Mouse (Mus musculus): Measurements from ENCODE around the gene Naa40. TPM values are rescaled to one million over a fixed set of nuclear protein-coding genes. Genes with fewer than 3 reads are reported as not detected.

The Naa40 gene
- polyA plus RNA-seq, 1 experiment from 2014 or later = 89.8 TPM

- DNase-seq (ENCODE audit: low spot score) = no peak
- peaks cover 98% of the 10 kb centered on the region for H3K27me3 ChIP-seq (ENCODE audit: insufficient read depth, poor library complexity, severe bottlenecking)
- H3K27ac ChIP-seq = peak overlapping the region; percentile 62
- H3K4me1 ChIP-seq (replicated peaks) = peaks cover 87% of the 10 kb centered on the region
- no peaks in the 10 kb centered on the region for H3K36me3 ChIP-seq
- peak overlapping the region; percentile 21 for H3K4me3 ChIP-seq
- no peaks in the 10 kb centered on the region for H3K9me3 ChIP-seq
- 8% methylated on average over 23 of the region's 23 CpGs for WGBS
These were observed 58.6 kb downstream of the Naa40 start for GRCm38 (mm10) chr19:7182273-7182949.

- no peaks in the 10 kb centered on the region for H3K36me3 ChIP-seq
- H3K4me3 ChIP-seq = no peak overlapping the region
- H3K27me3 ChIP-seq (ENCODE audit: insufficient read depth, poor library complexity, severe bottlenecking) = peaks cover 92% of the 10 kb centered on the region
- no peak overlapping the region for H3K27ac ChIP-seq
- DNase-seq (ENCODE audit: low spot score) = no peak
- WGBS = 66% methylated on average over 7 of the region's 7 CpGs
- no peaks in the 10 kb centered on the region for H3K9me3 ChIP-seq
- peaks cover 86% of the 10 kb centered on the region for H3K4me1 ChIP-seq (replicated peaks)
These were observed 59.5 kb downstream of the Naa40 start for GRCm38 (mm10) chr19:7181496-7181895.

GRCm38 (mm10) chr19:7180756-7181405 lies 60.1 kb downstream of the Naa40 start:
- H3K4me1 ChIP-seq (replicated peaks) = peaks cover 86% of the 10 kb centered on the region
- peaks cover 92% of the 10 kb centered on the region for H3K27me3 ChIP-seq (ENCODE audit: insufficient read depth, poor library complexity, severe bottlenecking)
- H3K4me3 ChIP-seq = no peak overlapping the region
- no peaks in the 10 kb centered on the region for H3K9me3 ChIP-seq
- no peak overlapping the region for H3K27ac ChIP-seq
- WGBS = 77% methylated on average over 8 of the region's 8 CpGs
- no peak for DNase-seq (ENCODE audit: low spot score)
- H3K36me3 ChIP-seq = no peaks in the 10 kb centered on the region

- DNase-seq (ENCODE audit: low spot score) = no peak
- Histone ChIP-seq H3K27ac (peak overlapping the region; percentile 45), H3K4me3 (no peak overlapping the region), H3K36me3 (no peaks in the 10 kb centered on the region), H3K27me3 (ENCODE audit: insufficient read depth, poor library complexity, severe bottlenecking) (peaks cover 89% of the 10 kb centered on the region), H3K9me3 (no peaks in the 10 kb centered on the region), H3K4me1 (replicated peaks) (peaks cover 74% of the 10 kb centered on the region)
- 45% methylated on average over 3 of the region's 3 CpGs for WGBS
These were observed 62.0 kb downstream of the Naa40 start for GRCm38 (mm10) chr19:7178841-7179452.

GRCm38 (mm10) chr19:7177804-7178511 lies 63.0 kb downstream of the Naa40 start:
- H3K9me3 ChIP-seq = no peaks in the 10 kb centered on the region
- 0 out of 2 replicates have a peak overlapping the region, but pooled peaks have one; percentile 13 for H3K27ac ChIP-seq
- H3K4me1 ChIP-seq (replicated peaks) = peaks cover 68% of the 10 kb centered on the region
- H3K27me3 ChIP-seq (ENCODE audit: insufficient read depth, poor library complexity, severe bottlenecking) = peaks cover 89% of the 10 kb centered on the region
- 54% methylated on average over 13 of the region's 13 CpGs for WGBS
- no peak overlapping the region for H3K4me3 ChIP-seq
- no peak for DNase-seq (ENCODE audit: low spot score)
- no peaks in the 10 kb centered on the region for H3K36me3 ChIP-seq

GRCm38 (mm10) chr19:7176041-7176696 lies 64.8 kb downstream of the Naa40 start:
- H3K4me1 ChIP-seq (replicated peaks) = peaks cover 68% of the 10 kb centered on the region
- no peaks in the 10 kb centered on the region for H3K9me3 ChIP-seq
- H3K4me3 ChIP-seq = no peak overlapping the region
- 12% methylated on average over 11 of the region's 11 CpGs for WGBS
- H3K27me3 ChIP-seq (ENCODE audit: insufficient read depth, poor library complexity, severe bottlenecking) = peaks cover 77% of the 10 kb centered on the region
- no peaks in the 10 kb centered on the region for H3K36me3 ChIP-seq
- DNase-seq (ENCODE audit: low spot score) = no peak
- peak overlapping the region; percentile 62; the same call in 1 of the 2 replicates for H3K27ac ChIP-seq

Other genes starting within 250 kb of the Naa40 start
- 18.7 and 23.3 TPM in 2 replicates for gene Dnajc4, start 248.6 kb downstream of the Naa40 start, polyA plus RNA-seq (2016; fragmentation: Nextera tagmentation; extraction: Ambion mirVana)
- gene Nudt22, start 245.1 kb downstream of the Naa40 start, polyA plus RNA-seq (2016; fragmentation: Nextera tagmentation; extraction: Ambion mirVana) = 20.6 and 23.2 TPM in 2 replicates
- 9.9 and 13.5 TPM in 2 replicates for gene Trpt1, start 245.1 kb downstream of the Naa40 start, polyA plus RNA-seq (2016; fragmentation: Nextera tagmentation; extraction: Ambion mirVana)
- 8.7 and 10.1 TPM in 2 replicates for gene Fermt3, start 221.7 kb downstream of the Naa40 start, polyA plus RNA-seq (2016; fragmentation: Nextera tagmentation; extraction: Ambion mirVana)
- 372 and 451 TPM in 2 replicates for gene Stip1, start 201.2 kb downstream of the Naa40 start, polyA plus RNA-seq (2016; fragmentation: Nextera tagmentation; extraction: Ambion mirVana)
- gene Macrod1, start 184.4 kb downstream of the Naa40 start, polyA plus RNA-seq (2016; fragmentation: Nextera tagmentation; extraction: Ambion mirVana) = 2.9 and 3.4 TPM in 2 replicates
- 3.1 and 4.0 TPM in 2 replicates for gene Flrt1, start 135.5 kb downstream of the Naa40 start, polyA plus RNA-seq (2016; fragmentation: Nextera tagmentation; extraction: Ambion mirVana)
- 273 and 309 TPM in 2 replicates for gene Otub1, start 34.9 kb downstream of the Naa40 start, polyA plus RNA-seq (2016; fragmentation: Nextera tagmentation; extraction: Ambion mirVana)
- 914 and 944 TPM in 2 replicates for gene Cox8a, start 23.6 kb downstream of the Naa40 start, polyA plus RNA-seq (2016; fragmentation: Nextera tagmentation; extraction: Ambion mirVana)
- 72.0 and 79.1 TPM in 2 replicates for gene Rcor2, start 26.1 kb upstream of the Naa40 start, polyA plus RNA-seq (2016; fragmentation: Nextera tagmentation; extraction: Ambion mirVana)
- gene Mark2, start 100.7 kb upstream of the Naa40 start, polyA plus RNA-seq (2016; fragmentation: Nextera tagmentation; extraction: Ambion mirVana) = 47.0 and 56.5 TPM in 2 replicates
- gene Spindoc, start 141.8 kb upstream of the Naa40 start, polyA plus RNA-seq (2016; fragmentation: Nextera tagmentation; extraction: Ambion mirVana) = 44.9 and 48.0 TPM in 2 replicates
- 7.0 and 8.6 TPM in 2 replicates for gene 2700081O15Rik, start 176.4 kb upstream of the Naa40 start, polyA plus RNA-seq (2016; fragmentation: Nextera tagmentation; extraction: Ambion mirVana)
- 256 and 280 TPM in 2 replicates for gene Rtn3, start 242.1 kb upstream of the Naa40 start, polyA plus RNA-seq (2016; fragmentation: Nextera tagmentation; extraction: Ambion mirVana)